Mouse (Mus musculus) liver, postnatal 0 days (tissue): ENCODE data around the gene Slc35f6.

Source experiments
- CTCF ChIP-seq: sonication (generic); IDR thresholded peaks from 2 replicates; pipeline ENCODE4 v1.5.1; 2016; ENCODE audit warnings: antibody characterized with exemption, low read depth
- EP300 ChIP-seq: IDR thresholded peaks from 2 replicates; pipeline ENCODE4 v1.6.1; 2016; ENCODE audit warnings: antibody characterized with exemption, low read depth, mild to moderate bottlenecking

DNA sequence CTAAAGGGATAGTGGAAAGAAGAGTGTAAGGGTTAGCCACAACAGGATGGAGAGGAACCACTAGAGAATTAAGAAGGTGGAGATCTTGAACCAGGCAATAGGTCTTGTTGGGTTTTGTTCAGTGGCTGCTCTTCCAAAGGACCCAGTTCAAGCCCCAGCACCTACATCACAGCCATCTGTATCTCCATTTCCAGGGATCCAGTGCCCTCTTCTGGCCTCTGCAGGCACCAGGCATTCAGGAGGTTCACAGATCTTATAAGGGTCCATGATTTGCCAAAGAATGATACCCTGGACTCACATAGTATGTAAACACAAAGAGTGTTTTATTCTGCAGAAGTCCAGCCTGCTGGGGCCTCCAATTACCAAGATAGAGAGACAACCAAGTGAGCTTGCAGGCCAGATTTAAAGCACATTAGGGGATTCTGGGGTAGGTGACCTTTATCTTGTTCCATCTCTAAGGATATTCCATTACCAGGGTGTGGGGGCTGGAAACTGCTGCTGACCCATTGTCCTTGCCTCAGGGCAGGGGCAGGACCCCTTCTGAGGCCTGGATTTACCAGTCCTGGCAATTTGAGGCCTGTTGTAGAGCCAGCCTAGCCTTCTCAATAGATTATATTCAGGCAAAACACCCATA, 35.4 kb downstream of the Slc35f6 start:
- peak; percentile 59 for TF ChIP-seq CTCF
- TF ChIP-seq EP300, result no peak
